Mouse (Mus musculus) myocyte (in vitro differentiated cells): ENCODE measurements around the gene Stat5a. TPM values are rescaled to one million over a fixed set of nuclear protein-coding genes. Genes with fewer than 3 reads are reported as not detected.

Experiments used
- H3K27me3 ChIP-seq: one replicate; pipeline ENCODE4 v1.6.1; 2011; ENCODE audit not compliant: control insufficient read depth, insufficient read depth, insufficient read length
- H3K36me3 ChIP-seq: one replicate; pipeline ENCODE4 v1.6.1; 2011; ENCODE audit not compliant: control insufficient read depth, insufficient read depth
- H3K4me2 ChIP-seq: one replicate; pipeline ENCODE4 v1.6.1; 2011; ENCODE audit warnings: low read depth, control low read depth
- H3K4me3 ChIP-seq: one replicate; pipeline ENCODE4 v1.5.1; 2011; ENCODE audit warnings: mild to moderate bottlenecking, control low read depth, moderate library complexity
- H3K79me2 ChIP-seq: one replicate; pipeline ENCODE4 v1.6.1; 2011; ENCODE audit not compliant: control insufficient read depth, insufficient read depth
- H3ac ChIP-seq: one replicate; pipeline ENCODE4 v1.6.1; 2011; ENCODE audit not compliant: control insufficient read depth, insufficient read length
- CEBPB ChIP-seq: IDR thresholded peaks from 2 replicates; pipeline ENCODE4 v1.6.1; 2011; ENCODE audit warnings: mild to moderate bottlenecking, moderate library complexity; ENCODE audit not compliant: poor library complexity, insufficient read depth, severe bottlenecking
- E2F4 ChIP-seq: IDR thresholded peaks from one replicate; pipeline ENCODE4 v1.6.1; 2011; ENCODE audit warnings: mild to moderate bottlenecking, control low read depth, moderate library complexity; ENCODE audit not compliant: insufficient read depth
- MAX ChIP-seq: IDR thresholded peaks from one replicate; pipeline ENCODE4 v1.6.1; 2011; ENCODE audit warnings: low read depth, mild to moderate bottlenecking, control low read depth
- MYOD1 ChIP-seq, 3 experiments: IDR thresholded peaks; one replicate each; pipeline ENCODE4 v1.6.1; 2011; ENCODE audit warnings: control low read depth in 2 of 3, low read depth in 2 of 3, mild to moderate bottlenecking in 2 of 3, moderate library complexity in 1 of 3; ENCODE audit not compliant: insufficient read length in 2 of 3, control insufficient read depth in 1 of 3
- MYOG ChIP-seq, 3 experiments: IDR thresholded peaks; one replicate each; pipeline ENCODE4 v1.6.1; 2011; ENCODE audit warnings: control low read depth in 2 of 3, low read depth in 2 of 3, mild to moderate bottlenecking in 2 of 3; ENCODE audit not compliant: insufficient read length in 2 of 3, control insufficient read depth in 1 of 3, insufficient read depth in 1 of 3
- POLR2A ChIP-seq: IDR thresholded peaks from one replicate; pipeline ENCODE4 v1.6.1; 2011; ENCODE audit warnings: low read depth, mild to moderate bottlenecking, control low read depth, moderate library complexity; ENCODE audit not compliant: insufficient read length
- POLR2AphosphoS2 ChIP-seq: IDR thresholded peaks from one replicate; pipeline ENCODE4 v1.6.1; 2011; ENCODE audit warnings: low read depth, control low read depth; ENCODE audit not compliant: insufficient read length
- REST ChIP-seq: IDR thresholded peaks from one replicate; pipeline ENCODE4 v1.6.1; 2011; ENCODE audit warnings: mild to moderate bottlenecking, control low read depth, moderate library complexity; ENCODE audit not compliant: insufficient read depth, insufficient read length
- SRF ChIP-seq: IDR thresholded peaks from one replicate; pipeline ENCODE4 v1.6.1; 2011; ENCODE audit warnings: low read depth; ENCODE audit not compliant: control insufficient read depth, insufficient read length
- TCF12 ChIP-seq: IDR thresholded peaks from one replicate; pipeline ENCODE4 v1.6.1; 2011; ENCODE audit warnings: mild to moderate bottlenecking, control low read depth; ENCODE audit not compliant: poor library complexity, insufficient read depth, severe bottlenecking
- TCF3 ChIP-seq: IDR thresholded peaks from one replicate; pipeline ENCODE4 v1.6.1; 2011; ENCODE audit warnings: low read depth, control low read depth; ENCODE audit not compliant: insufficient read length
- USF1 ChIP-seq: IDR thresholded peaks from one replicate; pipeline ENCODE4 v1.6.1; 2011; ENCODE audit warnings: low read depth, mild to moderate bottlenecking, control low read depth, moderate library complexity
- polyA plus RNA-seq: library from polyadenylated mRNA; unstranded; fragments of >200 nt; fragmentation: generic; extraction: Trizol; gene quantifications from one replicate; pipeline ENCODE4 v1.2.1, GENCODE M21; 2012; ENCODE audit warnings: missing spikeins

Stat5a gene
- polyA plus RNA-seq, 1 experiment: 27.2 TPM

GRCm38 (mm10) chr11:100816801-100817200 is 42.4 kb upstream of the Stat5a start:
- Histone ChIP-seq H3ac (no peak overlapping the region), H3K79me2 (no peaks in the 10 kb centered on the region), H3K4me3 (no peak overlapping the region), H3K36me3 (no peaks in the 10 kb centered on the region), H3K4me2 (no peak overlapping the region), H3K27me3 (no peaks in the 10 kb centered on the region)
- TF ChIP-seq MAX (no peak), POLR2A (no peak), TCF12 (no peak), E2F4 (no peak), REST (no peak), USF1 (no peak), MYOD1 (IDR thresholded peaks at IDR 0.05; ENCODE audit: control insufficient read depth in 1 of 3, insufficient read length in 2 of 3, low read depth in 2 of 3) (no peak)

GRCm38 (mm10) chr11:100817311-100817710 is 41.8 kb upstream of the Stat5a start:
- Histone ChIP-seq H3K79me2 (no peaks in the 10 kb centered on the region), H3K27me3 (no peaks in the 10 kb centered on the region), H3K4me3 (no peak overlapping the region), H3ac (no peak overlapping the region), H3K4me2 (no peak overlapping the region), H3K36me3 (no peaks in the 10 kb centered on the region)
- TF ChIP-seq POLR2AphosphoS2 (no peak), USF1 (no peak), REST (no peak), MAX (no peak), E2F4 (no peak), TCF12 (no peak)

- H3K4me3 ChIP-seq: no peak overlapping the region
- H3K27me3 ChIP-seq: no peaks in the 10 kb centered on the region
- H3K4me2 ChIP-seq: no peak overlapping the region
- no peaks in the 10 kb centered on the region for H3K79me2 ChIP-seq
- TF ChIP-seq TCF3 (no peak), CEBPB (no peak), MYOD1 (IDR thresholded peaks at IDR 0.05; ENCODE audit: control insufficient read depth in 1 of 3, insufficient read length in 2 of 3, low read depth in 2 of 3) (no peak), USF1 (no peak), POLR2AphosphoS2 (no peak), E2F4 (no peak), TCF12 (no peak), REST (no peak), SRF (no peak), POLR2A (no peak), MYOG (IDR thresholded peaks at IDR 0.05; ENCODE audit: control insufficient read depth in 1 of 3, insufficient read depth in 1 of 3, insufficient read length in 2 of 3, low read depth in 2 of 3) (no peak)
- H3ac ChIP-seq: no peak overlapping the region
- H3K36me3 ChIP-seq: no peaks in the 10 kb centered on the region
Observed at GRCm38 (mm10) chr11:100818359-100819012, 40.7 kb upstream of the Stat5a start.

DNA sequence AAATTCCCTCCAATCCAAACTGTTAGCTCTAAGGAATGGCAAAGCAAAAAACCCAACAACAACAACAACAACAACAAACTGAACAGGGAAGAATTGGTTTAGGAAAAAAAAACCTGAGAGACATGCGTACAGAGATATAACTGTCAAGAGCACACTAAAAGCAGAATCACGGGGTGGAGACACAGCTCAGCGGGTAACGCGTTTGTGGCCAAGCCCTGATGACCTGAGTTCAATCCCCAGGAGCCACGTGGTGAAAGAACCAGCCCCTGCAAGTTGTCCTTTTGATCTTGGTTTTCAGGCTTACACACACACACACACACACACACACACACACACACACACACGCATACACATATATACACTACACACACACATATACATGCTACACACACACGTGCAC is 40.1 kb upstream of the Stat5a start:
- Histone ChIP-seq H3K79me2 (no peaks in the 10 kb centered on the region), H3ac (no peak overlapping the region), H3K27me3 (no peaks in the 10 kb centered on the region), H3K36me3 (no peaks in the 10 kb centered on the region), H3K4me2 (no peak overlapping the region), H3K4me3 (no peak overlapping the region)
- TF ChIP-seq POLR2A (no peak), MYOD1 (IDR thresholded peaks at IDR 0.05; ENCODE audit: control insufficient read depth in 1 of 3, insufficient read length in 2 of 3, low read depth in 2 of 3) (no peak), USF1 (no peak), MAX (no peak), POLR2AphosphoS2 (no peak), E2F4 (no peak), CEBPB (no peak), MYOG (IDR thresholded peaks at IDR 0.05; ENCODE audit: control insufficient read depth in 1 of 3, insufficient read depth in 1 of 3, insufficient read length in 2 of 3, low read depth in 2 of 3) (no peak), TCF3 (no peak), TCF12 (no peak), REST (no peak), SRF (no peak)

DNA sequence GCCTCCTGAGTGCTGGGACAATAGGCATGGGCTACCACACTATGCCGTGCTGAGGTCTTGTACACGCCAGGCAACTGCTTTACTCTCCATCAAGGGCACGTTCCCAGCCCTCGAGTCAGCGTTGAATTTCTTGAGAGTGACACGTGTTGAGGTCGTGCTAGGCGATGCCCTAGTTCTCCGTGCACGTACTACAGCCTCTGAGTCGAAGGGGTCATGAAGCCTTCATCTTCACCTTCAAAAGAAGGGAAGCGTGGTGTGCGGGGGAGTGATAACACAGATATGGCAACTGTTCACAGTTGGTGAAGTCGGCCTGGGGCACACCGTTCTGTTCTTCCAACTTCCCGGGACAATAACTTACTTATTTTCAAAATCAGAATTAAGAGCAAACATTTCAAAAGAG is 39.5 kb upstream of the Stat5a start:
- Histone ChIP-seq H3K27me3 (no peaks in the 10 kb centered on the region), H3K4me2 (no peak overlapping the region), H3K79me2 (no peaks in the 10 kb centered on the region), H3K4me3 (no peak overlapping the region), H3K36me3 (no peaks in the 10 kb centered on the region), H3ac (no peak overlapping the region)
- no peak for TF ChIP-seq REST
- TF ChIP-seq USF1: no peak
- TF ChIP-seq TCF12: no peak
- no peak for TF ChIP-seq MAX
